Mouse (Mus musculus): ENCODE measurements around the gene Aldh2. TPM values are rescaled to one million over a fixed set of nuclear protein-coding genes. Genes with fewer than 3 reads are reported as not detected.

Aldh2 gene
- polyA plus RNA-seq, 1 experiment from 2014 or later, result 95.0 TPM

DNA sequence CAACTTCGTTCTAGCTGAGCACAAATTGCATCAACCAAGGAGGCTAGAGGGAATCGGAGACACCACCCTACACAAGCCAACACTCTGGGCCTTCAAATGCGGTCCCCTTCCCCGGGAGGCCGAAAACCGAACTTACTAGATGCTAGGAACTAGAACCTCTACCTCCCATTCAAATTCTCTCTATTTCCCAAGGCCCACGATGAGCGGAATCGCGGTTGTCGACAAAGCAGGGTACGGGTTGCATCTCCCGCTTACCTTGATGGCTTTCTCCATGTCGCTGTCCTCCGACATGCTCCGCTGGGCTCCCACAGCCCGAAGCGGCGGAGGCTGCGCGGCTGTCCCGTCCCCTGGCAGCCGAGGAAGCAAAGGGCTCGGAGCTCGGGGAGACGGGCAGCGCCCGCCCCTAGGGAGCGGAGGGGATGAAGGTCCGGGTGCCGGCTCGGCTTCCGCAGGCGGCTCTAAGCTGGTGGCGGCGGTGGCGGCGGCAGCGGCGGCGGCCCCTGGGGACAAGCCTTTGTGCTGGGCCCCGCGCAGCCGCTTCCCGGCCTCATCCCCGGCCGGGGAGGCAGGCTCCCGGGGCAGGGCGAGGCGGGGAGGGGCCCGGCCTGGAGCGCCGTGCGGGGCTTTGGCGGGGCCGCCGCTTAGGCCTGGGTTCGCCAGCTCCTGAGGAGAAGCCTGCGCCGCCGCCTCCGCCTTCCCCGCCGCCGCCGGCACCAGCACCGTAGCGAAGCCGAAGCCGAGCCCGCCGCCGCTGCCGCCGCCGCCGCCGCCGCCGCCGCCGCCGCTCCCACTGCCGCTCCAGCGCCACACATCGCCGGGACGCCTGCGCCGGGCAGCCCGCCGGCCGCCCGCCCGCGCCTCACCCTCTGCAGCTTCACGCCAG is 48.5 kb downstream of the Aldh2 start, which contains the start of the genes Adam1a and Gm42878:
Adam1a (minus strand) TSS at position 573 of the 883 bp plus-strand sequence.
Gm42878 (minus strand) TSS at position 573 of the 883 bp plus-strand sequence.
- no peaks in the 10 kb centered on the region for H3K9me3 ChIP-seq (replicated peaks)
- no peaks in the 10 kb centered on the region for H3K27me3 ChIP-seq
- no peaks in the 10 kb centered on the region for H3K36me3 ChIP-seq
- peak within 1 kb of the TSS; percentile 88 for H3K4me2 ChIP-seq
- H3K4me1 ChIP-seq (replicated peaks), result peaks cover 22% of the 10 kb centered on the region
- peak within 1 kb of the TSS; percentile 97 for H3K9ac ChIP-seq
- H3K4me3 ChIP-seq, result peak within 1 kb of the TSS; percentile 96
- H3K27ac ChIP-seq, result peak within 1 kb of the TSS; percentile 92
- WGBS, result 2% methylated on average over 55 of the region's 97 CpGs
- ATAC-seq (replicated peaks; ENCODE audit: insufficient number of reproducible peaks, insufficient read depth, low FRiP score, low read depth), result peak; percentile 74

DNA sequence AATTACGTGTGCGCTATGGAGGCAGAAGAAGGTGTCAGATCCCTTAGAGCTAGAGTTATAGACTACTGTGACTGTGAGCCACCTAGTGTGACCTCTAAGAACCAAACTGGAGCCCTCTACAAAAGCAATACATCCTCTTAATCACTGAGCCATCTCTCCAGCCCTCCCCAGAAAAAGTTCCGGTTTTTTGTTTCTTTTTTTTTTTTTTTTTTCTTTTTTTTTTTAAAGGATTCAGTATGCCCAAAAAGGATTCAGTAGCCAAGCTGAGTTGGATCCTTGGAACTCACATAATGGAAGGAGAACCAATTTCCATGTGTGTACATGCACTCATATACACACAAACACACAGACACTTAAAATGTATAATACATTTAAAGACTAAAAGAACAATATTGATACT is 50.3 kb downstream of the Aldh2 start:
- Histone ChIP-seq H3K27ac (no peak overlapping the region), H3K4me3 (no peak overlapping the region), H3K4me1 (replicated peaks) (peaks cover 22% of the 10 kb centered on the region), H3K9ac (no peak overlapping the region), H3K27me3 (no peaks in the 10 kb centered on the region), H3K4me2 (no peak overlapping the region), H3K9me3 (replicated peaks) (no peaks in the 10 kb centered on the region), H3K36me3 (no peaks in the 10 kb centered on the region)
- ATAC-seq (replicated peaks; ENCODE audit: insufficient number of reproducible peaks, insufficient read depth, low FRiP score, low read depth), result no peak
- 79% methylated on average over 3 of the region's 3 CpGs for WGBS

DNA sequence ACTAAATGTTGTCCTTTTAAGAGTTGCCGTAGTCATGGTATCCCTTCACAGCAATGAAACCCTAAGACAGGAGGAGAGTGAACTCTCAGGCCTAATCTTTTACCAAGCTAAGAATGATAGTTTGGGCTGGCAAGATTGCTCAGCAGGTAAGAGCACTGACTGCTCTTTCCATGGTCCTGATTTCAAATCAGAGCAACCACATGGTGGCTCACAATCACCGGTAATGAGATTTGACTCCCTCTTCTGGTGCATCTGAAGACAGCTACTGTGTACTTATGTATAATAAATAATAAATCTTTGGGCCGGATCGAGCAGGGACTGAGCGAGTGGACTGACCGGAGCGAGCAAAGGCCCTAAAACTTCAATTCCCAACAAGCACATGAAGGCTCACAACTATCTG is 52.4 kb downstream of the Aldh2 start:
- Histone ChIP-seq H3K9me3 (replicated peaks) (no peaks in the 10 kb centered on the region), H3K27ac (no peak overlapping the region), H3K27me3 (no peaks in the 10 kb centered on the region), H3K9ac (no peak overlapping the region), H3K4me1 (replicated peaks) (peaks cover 20% of the 10 kb centered on the region), H3K4me2 (no peak overlapping the region), H3K4me3 (no peak overlapping the region), H3K36me3 (peaks cover 7% of the 10 kb centered on the region)
- WGBS, result 87% methylated on average over 7 of the region's 7 CpGs
- no peak for ATAC-seq (replicated peaks; ENCODE audit: insufficient number of reproducible peaks, insufficient read depth, low FRiP score, low read depth)

DNA sequence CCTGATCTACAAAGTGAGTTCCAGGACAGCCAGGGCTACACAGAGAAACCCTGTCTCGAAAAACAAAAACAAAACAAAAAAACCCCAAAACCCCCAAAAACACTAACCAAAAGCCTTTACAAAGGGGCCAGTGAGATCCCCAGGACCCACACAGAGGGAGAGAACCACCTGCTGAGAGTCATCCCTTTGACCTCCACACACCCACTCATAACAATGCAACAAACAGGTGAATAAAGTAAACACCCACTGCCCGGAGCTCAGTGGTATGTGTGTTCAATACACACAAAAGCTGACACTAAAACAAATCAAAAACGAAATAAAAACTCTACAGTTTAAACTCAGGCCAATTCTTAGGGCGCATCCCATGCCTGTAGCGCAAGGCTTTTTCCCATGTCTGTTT is 53.6 kb downstream of the Aldh2 start:
- no peak overlapping the region for H3K4me2 ChIP-seq
- no peak overlapping the region for H3K4me3 ChIP-seq
- H3K4me1 ChIP-seq (replicated peaks), result peaks cover 19% of the 10 kb centered on the region
- ATAC-seq (replicated peaks; ENCODE audit: insufficient number of reproducible peaks, insufficient read depth, low FRiP score, low read depth), result no peak
- H3K27ac ChIP-seq, result no peak overlapping the region
- no peaks in the 10 kb centered on the region for H3K27me3 ChIP-seq
- peaks cover 18% of the 10 kb centered on the region for H3K36me3 ChIP-seq
- no peaks in the 10 kb centered on the region for H3K9me3 ChIP-seq (replicated peaks)
- WGBS, result 93% methylated on average over 5 of the region's 5 CpGs
- no peak overlapping the region for H3K9ac ChIP-seq

DNA sequence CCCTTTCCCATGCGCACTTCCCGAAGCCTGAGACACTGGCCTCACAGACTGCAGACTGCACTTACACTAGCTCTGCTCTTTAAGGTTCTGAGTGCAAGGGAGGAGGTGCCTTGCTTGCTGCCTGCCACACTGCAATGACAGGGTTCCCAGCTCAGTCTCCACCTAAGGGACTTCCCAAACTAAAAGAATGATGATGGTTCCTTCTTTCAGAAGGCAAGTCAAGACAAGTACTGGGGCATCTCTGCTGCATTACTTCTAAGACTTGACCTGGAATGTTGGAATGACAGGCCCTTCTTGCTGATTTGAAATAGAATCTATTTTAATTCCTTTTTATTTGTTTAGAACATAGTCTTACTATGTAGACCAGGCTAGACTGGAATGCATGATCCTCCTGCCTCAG is 56.0 kb downstream of the Aldh2 start:
- ATAC-seq (replicated peaks; ENCODE audit: insufficient number of reproducible peaks, insufficient read depth, low FRiP score, low read depth), result no peak
- WGBS, result 81% methylated on average over 2 of the region's 2 CpGs
- peaks cover 8% of the 10 kb centered on the region for H3K4me1 ChIP-seq (replicated peaks)
- 0 out of 2 replicates have a peak overlapping the region, but pooled peaks have one; percentile 28 for H3K27ac ChIP-seq
- H3K9me3 ChIP-seq (replicated peaks), result no peaks in the 10 kb centered on the region
- no peaks in the 10 kb centered on the region for H3K27me3 ChIP-seq
- H3K4me3 ChIP-seq, result no peak overlapping the region
- peaks cover 39% of the 10 kb centered on the region for H3K36me3 ChIP-seq
- H3K9ac ChIP-seq, result no peak overlapping the region
- no peak overlapping the region for H3K4me2 ChIP-seq

DNA sequence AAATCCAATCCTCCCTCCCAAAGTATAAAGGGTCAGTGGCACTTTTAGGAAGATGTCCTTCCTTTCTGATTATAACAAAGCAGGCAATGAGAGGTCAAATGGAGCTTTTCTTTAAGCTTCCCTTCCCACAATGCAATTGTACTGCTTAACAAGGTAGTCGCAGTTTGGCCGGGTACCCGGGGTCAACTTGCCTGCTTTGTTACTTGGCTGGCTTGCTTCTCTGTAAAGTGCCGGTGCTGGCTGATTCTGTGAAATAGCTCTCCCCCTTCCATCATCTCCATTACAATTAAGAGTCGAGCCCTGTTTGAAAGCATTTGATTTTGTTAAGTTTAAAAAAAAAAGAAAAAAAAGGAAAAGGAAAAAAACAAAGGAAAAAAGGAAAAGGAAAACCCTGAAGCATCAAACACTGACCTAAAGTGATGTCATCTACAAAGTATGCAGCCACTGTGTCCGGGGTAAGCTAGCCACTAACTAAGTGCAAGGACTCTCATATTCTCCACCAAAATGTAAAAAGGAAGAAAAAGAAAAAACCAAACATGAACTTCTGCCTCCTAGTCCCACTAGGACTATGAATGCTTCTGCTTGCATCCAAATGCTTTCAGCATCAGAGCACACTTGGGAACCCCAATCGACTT is 56.6 kb downstream of the Aldh2 start:
- 66% methylated on average over 7 of the region's 7 CpGs for WGBS
- 0 out of 2 replicates have a peak overlapping the region, but pooled peaks have one; percentile 28 for H3K27ac ChIP-seq
- no peak for ATAC-seq (replicated peaks; ENCODE audit: insufficient number of reproducible peaks, insufficient read depth, low FRiP score, low read depth)
- H3K27me3 ChIP-seq, result no peaks in the 10 kb centered on the region
- H3K4me3 ChIP-seq, result no peak overlapping the region
- no peak overlapping the region for H3K4me2 ChIP-seq
- no peak overlapping the region for H3K9ac ChIP-seq
- H3K9me3 ChIP-seq (replicated peaks), result no peaks in the 10 kb centered on the region
- H3K4me1 ChIP-seq (replicated peaks), result peaks cover 4% of the 10 kb centered on the region
- peaks cover 44% of the 10 kb centered on the region for H3K36me3 ChIP-seq

DNA sequence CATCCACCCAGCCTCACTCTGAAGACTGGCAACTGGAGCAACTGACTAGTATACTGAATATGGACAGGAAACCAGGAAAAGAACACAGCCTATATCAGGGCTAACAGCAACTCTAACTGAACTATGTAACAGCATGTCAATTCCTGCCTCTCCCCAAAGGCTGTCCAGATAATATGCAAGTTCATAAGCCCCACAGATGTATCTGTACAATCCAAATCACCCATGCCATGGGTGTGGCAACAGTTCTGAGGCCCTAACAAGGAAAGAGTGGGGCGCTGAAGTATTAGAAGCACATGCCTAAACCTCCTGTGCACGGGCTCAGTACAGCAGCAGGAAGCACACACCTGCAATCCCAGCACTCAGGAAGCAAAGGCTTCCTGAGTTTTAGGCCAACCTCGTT is 58.5 kb downstream of the Aldh2 start:
- ATAC-seq (replicated peaks; ENCODE audit: insufficient number of reproducible peaks, insufficient read depth, low FRiP score, low read depth), result no peak
- H3K27ac ChIP-seq, result no peak overlapping the region
- no peak overlapping the region for H3K4me3 ChIP-seq
- peaks cover 4% of the 10 kb centered on the region for H3K4me1 ChIP-seq (replicated peaks)
- H3K9me3 ChIP-seq (replicated peaks), result no peaks in the 10 kb centered on the region
- 87% methylated on average over 3 of the region's 3 CpGs for WGBS
- H3K36me3 ChIP-seq, result peaks cover 60% of the 10 kb centered on the region
- no peaks in the 10 kb centered on the region for H3K27me3 ChIP-seq
- no peak overlapping the region for H3K9ac ChIP-seq
- no peak overlapping the region for H3K4me2 ChIP-seq

DNA sequence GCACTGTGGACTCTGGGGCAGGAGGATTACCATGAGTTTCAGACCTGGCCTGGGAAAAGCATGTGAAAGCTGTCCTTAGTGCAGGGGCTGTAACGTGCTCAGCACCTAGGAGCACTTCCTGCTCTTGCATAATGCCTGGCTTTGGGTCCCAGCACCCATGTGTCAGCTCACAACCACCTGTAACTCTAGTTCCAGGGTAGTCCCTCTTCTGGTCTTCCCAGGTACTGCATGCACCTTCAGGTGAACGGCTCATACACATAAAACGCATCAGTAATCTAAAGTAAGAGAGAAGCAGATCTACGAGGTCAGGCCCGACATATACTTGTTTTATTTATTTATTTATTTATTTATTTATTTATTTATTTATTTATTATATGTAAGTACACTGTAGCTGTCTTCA is 59.1 kb downstream of the Aldh2 start:
- no peak overlapping the region for H3K4me3 ChIP-seq
- H3K27me3 ChIP-seq, result no peaks in the 10 kb centered on the region
- no peak for ATAC-seq (replicated peaks; ENCODE audit: insufficient number of reproducible peaks, insufficient read depth, low FRiP score, low read depth)
- H3K27ac ChIP-seq, result no peak overlapping the region
- no peak overlapping the region for H3K4me2 ChIP-seq
- no peaks in the 10 kb centered on the region for H3K9me3 ChIP-seq (replicated peaks)
- H3K9ac ChIP-seq, result no peak overlapping the region
- H3K4me1 ChIP-seq (replicated peaks), result peaks cover 4% of the 10 kb centered on the region
- peaks cover 66% of the 10 kb centered on the region for H3K36me3 ChIP-seq
- 95% methylated on average over 5 of the region's 5 CpGs for WGBS

DNA sequence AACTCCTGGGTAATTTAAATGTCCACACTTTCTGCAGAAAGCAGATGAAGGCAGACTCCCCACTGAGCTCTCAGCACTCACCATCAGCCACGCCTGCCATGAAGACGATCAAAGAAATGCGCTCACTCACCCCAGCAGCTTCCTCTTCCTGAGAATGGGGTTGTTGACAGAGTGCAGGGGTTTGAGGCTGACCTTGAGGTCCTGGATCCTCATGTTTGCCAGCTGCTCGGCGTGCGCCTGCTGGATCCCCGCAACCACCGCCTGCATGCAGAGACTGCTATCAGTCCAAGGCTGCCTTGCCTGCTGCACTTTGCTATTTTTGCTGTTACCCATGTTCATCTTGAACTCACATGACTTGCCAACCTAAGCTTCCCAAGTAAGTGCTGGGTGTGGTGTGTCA is 66.7 kb downstream of the Aldh2 start:
- H3K27ac ChIP-seq, result peak overlapping the region; percentile 22; the same call in 1 of the 2 replicates
- no peaks in the 10 kb centered on the region for H3K9me3 ChIP-seq (replicated peaks)
- H3K9ac ChIP-seq, result no peak overlapping the region
- no peaks in the 10 kb centered on the region for H3K27me3 ChIP-seq
- H3K4me3 ChIP-seq, result no peak overlapping the region
- 0 out of 2 replicates have a peak, but pooled peaks cover 3% of the 10 kb centered on the region for H3K4me1 ChIP-seq (replicated peaks)
- peaks cover 71% of the 10 kb centered on the region for H3K36me3 ChIP-seq
- no peak overlapping the region for H3K4me2 ChIP-seq
- 53% methylated on average over 8 of the region's 8 CpGs for WGBS
- ATAC-seq (replicated peaks; ENCODE audit: insufficient number of reproducible peaks, insufficient read depth, low FRiP score, low read depth), result no peak

DNA sequence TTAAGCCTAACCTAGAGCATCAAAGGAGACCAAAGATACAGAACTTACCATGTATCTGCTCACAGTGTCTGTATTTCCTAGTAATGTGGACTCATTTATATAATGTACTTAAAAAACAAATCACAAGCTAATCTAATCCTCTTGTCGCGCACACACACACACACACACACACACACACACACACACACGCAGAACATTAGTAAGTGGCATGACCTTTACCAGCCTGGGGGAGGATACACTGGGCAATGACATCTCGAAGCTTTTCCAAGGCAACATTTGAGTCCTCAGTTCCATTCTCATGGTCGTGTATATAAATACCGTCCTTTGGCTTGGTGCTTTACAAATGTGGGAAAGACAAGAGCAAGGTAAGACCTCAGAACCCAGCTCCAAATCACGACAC is 67.1 kb downstream of the Aldh2 start:
- Histone ChIP-seq H3K36me3 (peaks cover 68% of the 10 kb centered on the region), H3K4me2 (no peak overlapping the region)
- 77% methylated on average over 7 of the region's 7 CpGs for WGBS

DNA sequence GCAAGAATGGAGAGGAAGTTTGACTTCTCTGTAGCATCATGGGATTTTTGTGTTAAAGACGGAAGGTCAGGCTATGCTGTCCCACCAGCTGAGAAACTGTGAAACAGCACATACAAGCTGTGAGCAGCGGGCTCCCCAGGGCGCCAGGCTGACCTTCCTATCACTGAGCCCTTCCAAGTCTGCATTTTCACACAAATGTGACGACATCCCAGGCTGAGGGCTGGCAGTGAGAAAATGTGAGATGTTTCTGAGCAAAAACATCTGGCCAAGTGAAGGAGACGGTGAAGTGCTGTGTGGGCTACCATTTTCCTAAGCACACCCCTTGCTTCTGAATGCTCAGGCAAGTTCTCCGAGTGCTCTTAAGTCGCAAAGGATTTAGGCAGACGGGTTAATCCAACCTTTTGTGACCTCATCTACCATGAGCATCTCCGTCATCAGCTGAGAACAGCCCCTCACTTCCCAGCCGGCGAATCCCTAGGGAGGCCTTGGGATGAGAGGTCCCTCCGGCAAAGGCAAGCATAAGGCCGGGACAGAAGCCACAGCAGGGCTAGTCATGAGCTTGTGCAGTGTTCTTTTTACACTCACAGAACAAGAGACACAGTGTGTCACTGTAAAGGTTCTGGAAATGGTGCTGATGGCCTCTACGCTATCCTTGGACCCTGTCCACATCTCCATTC is 67.7 kb downstream of the Aldh2 start:
- Histone ChIP-seq H3K36me3 (peaks cover 65% of the 10 kb centered on the region), H3K4me2 (no peak overlapping the region), H3K9ac (no peak overlapping the region), H3K4me1 (replicated peaks) (0 out of 2 replicates have a peak, but pooled peaks cover 3% of the 10 kb centered on the region), H3K27ac (no peak overlapping the region), H3K27me3 (no peaks in the 10 kb centered on the region), H3K4me3 (no peak overlapping the region), H3K9me3 (replicated peaks) (no peaks in the 10 kb centered on the region)
- ATAC-seq (replicated peaks; ENCODE audit: insufficient number of reproducible peaks, insufficient read depth, low FRiP score, low read depth), result 0 out of 2 replicates have a peak, but pooled peaks have one; percentile 43
- WGBS, result 67% methylated on average over 14 of the region's 14 CpGs

More for the DNA sequence above, 67.1 kb downstream of the Aldh2 start:
- Histone ChIP-seq H3K27ac (no peak overlapping the region), H3K9me3 (replicated peaks) (no peaks in the 10 kb centered on the region), H3K9ac (no peak overlapping the region), H3K4me3 (no peak overlapping the region), H3K27me3 (no peaks in the 10 kb centered on the region), H3K4me1 (replicated peaks) (0 out of 2 replicates have a peak, but pooled peaks cover 3% of the 10 kb centered on the region)
- no peak for ATAC-seq (replicated peaks; ENCODE audit: insufficient number of reproducible peaks, insufficient read depth, low FRiP score, low read depth)
